Mouse (Mus musculus): ENCODE results near the gene Surf1.
"Not testable (repeated sequence)": the region's sequence is repeated elsewhere in the genome, so short reads cannot be mapped to it uniquely, and the experiment has no call there.

The Surf1 gene

GRCm38 (mm10) chr2:26900731-26901130 lies 15.6 kb downstream of the Surf1 start:
- DNase-seq (ENCODE audit: low read depth, low spot score): no peak

- DNase-seq (ENCODE audit: low read depth, low spot score): no peak
Measured at GRCm38 (mm10) chr2:26895898-26896297, 20.4 kb downstream of the Surf1 start.

DNA sequence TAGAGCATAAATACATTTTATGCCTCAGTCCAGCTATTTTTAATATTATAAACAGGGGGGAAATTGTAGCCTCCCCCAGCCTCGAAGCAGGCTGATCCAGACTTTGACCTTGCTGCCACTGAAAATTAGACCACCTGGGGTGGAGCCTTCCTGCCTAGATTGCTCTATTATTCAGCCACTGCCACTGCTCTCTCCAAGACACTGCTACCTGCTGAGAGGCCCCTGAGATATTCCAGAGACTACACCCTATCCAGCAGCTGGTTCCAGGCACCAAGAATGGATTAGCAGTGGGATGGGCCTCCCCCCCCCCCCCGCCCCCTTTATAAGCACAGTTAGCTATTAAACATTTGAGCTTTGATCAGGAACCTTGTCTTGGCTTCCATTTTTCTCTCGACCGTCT lies 30.2 kb downstream of the Surf1 start:
- DNase-seq (ENCODE audit: low read depth, low spot score): not testable (repeated sequence)

DNA sequence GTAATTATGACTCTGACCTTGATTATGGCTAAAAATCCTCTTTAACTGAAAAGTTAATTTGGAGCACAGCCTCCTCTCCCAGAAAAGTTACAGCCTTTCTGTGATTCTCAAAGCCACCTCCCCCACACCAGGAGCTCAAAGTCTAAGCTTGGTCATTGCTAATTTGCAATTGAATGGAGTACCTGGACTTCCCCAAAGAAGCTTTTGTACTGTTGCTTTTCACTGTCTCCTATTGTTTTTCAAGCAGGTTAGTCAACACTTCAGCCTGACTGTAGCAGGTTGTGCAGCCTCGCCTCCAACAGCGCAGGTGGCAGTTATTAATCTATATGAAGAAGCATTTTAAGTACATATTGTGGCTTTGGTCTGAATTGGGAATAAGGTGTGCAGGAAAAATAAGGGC lies 30.8 kb downstream of the Surf1 start:
- not testable (repeated sequence) for DNase-seq (ENCODE audit: low read depth, low spot score)

GRCm38 (mm10) chr2:26878571-26878970 lies 37.8 kb downstream of the Surf1 start:
- no peak for DNase-seq (ENCODE audit: low read depth, low spot score)

- DNase-seq (ENCODE audit: low read depth, low spot score): no peak
Measured at GRCm38 (mm10) chr2:26870666-26871065, 45.7 kb downstream of the Surf1 start.

DNA sequence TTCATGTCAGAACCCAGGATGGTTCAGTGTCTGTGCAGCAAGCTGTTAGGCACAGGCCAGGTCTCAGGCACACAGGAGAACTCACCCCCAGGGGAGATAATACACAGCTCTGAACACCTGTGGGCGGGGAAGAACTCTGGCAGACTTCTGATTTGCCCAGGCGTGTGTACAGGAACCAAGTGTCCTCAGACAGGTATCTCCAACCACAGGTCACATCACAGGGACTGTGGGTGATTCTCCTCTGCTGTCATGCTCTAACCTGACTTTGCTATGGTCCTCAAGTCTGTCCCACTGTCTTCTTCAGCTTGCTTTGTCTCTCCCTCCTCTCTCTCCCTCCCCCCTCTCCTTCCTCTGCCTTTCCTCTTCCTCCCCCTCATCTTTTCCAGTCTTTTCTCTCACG lies 51.5 kb downstream of the Surf1 start, which contains the start of gene Abo:
Gene Abo (minus strand): TSS at position 101 of the 400 bp plus-strand sequence.
- DNase-seq (ENCODE audit: low read depth, low spot score): no peak
